Mouse (Mus musculus) hindbrain, postnatal 0 days (tissue): ENCODE measurements around the gene Nup210. TPM values are rescaled to one million over a fixed set of nuclear protein-coding genes. Genes with fewer than 3 reads are reported as not detected.
"Not testable (repeated sequence)": the region's sequence is repeated elsewhere in the genome, so short reads cannot be mapped to it uniquely, and the experiment has no call there.

Source experiments
- ATAC-seq: fragments of 200-750 bp; cut with Nextera tagmentation; 2 replicates; pipeline ENCODE4 v1.8.0; 2017; ENCODE audit warnings: mild to moderate bottlenecking, moderate TSS enrichment, moderate library complexity
- DNase-seq: peaks from one replicate; pipeline ENCODE4 v3.0.0-alpha.2; 2015; ENCODE audit warnings: low spot score
- H3K27ac ChIP-seq: fragments of 300-500 bp; sonication (generic); 2 replicates; pipeline ENCODE4 v1.5.1; 2014; ENCODE audit warnings: mild to moderate bottlenecking
- H3K27me3 ChIP-seq: fragments of 300-500 bp; sonication (generic); 2 replicates; pipeline ENCODE4 v1.6.1; 2014; ENCODE audit warnings: low read length, mixed read lengths; ENCODE audit not compliant: insufficient read depth
- H3K36me3 ChIP-seq: fragments of 300-500 bp; sonication (generic); 2 replicates; pipeline ENCODE4 v1.6.1; 2014; ENCODE audit warnings: low read length, mixed read lengths; ENCODE audit not compliant: insufficient read depth
- H3K4me1 ChIP-seq: fragments of 300-500 bp; sonication (generic); 2 replicates; pipeline ENCODE4 v1.6.1; 2014; ENCODE audit warnings: antibody characterized with exemption, low read length, mixed read lengths; ENCODE audit not compliant: insufficient read depth
- H3K4me2 ChIP-seq: fragments of 300-500 bp; sonication (generic); 2 replicates; pipeline ENCODE4 v1.6.1; 2014; ENCODE audit warnings: low read depth, mild to moderate bottlenecking, low read length, moderate library complexity, mixed read lengths
- H3K4me3 ChIP-seq: fragments of 300-500 bp; sonication (generic); 2 replicates; pipeline ENCODE4 v1.5.1; 2014; ENCODE audit warnings: low read length
- H3K9ac ChIP-seq: fragments of 300-500 bp; sonication (generic); replicated peaks from 2 replicates; pipeline ENCODE4 v1.6.1; 2014; ENCODE audit warnings: mild to moderate bottlenecking, low read length, moderate library complexity, mixed read lengths
- H3K9me3 ChIP-seq: fragments of 300-500 bp; sonication (generic); 2 replicates; pipeline ENCODE4 v1.6.1; 2016; ENCODE audit warnings: low read length, mixed read lengths
- CTCF ChIP-seq: IDR thresholded peaks from 2 replicates; pipeline ENCODE4 v1.5.1; 2016; ENCODE audit warnings: antibody characterized with exemption, control low read depth, low read depth
- WGBS: fragments of 180-500 bp; shearing (Covaris S2); extraction: QIAGEN DNeasy Blood & Tissue Kit; methylation state at CpG from one replicate; pipeline ENCODE4 v1.1.7; 2014; 5-methylcytosine and 5-hydroxymethylcytosine counted together
- polyA plus RNA-seq: library from polyadenylated mRNA; unstranded; fragments of >200 nt; fragmentation: Nextera tagmentation; extraction: Ambion mirVana; gene quantifications from 2 replicates; pipeline ENCODE4 v1.2.1, GENCODE M21; 2015
- total RNA-seq: library from RNA; depleted of rRNA; stranded (reverse); fragments of >200 nt; gene quantifications from 2 replicates; pipeline ENCODE4 v1.2.3, GENCODE M21; 2014

The Nup210 gene
- total and polyA plus RNA-seq, 2 experiments from 2014 or later, result 15.6 to 76.0 TPM

DNA sequence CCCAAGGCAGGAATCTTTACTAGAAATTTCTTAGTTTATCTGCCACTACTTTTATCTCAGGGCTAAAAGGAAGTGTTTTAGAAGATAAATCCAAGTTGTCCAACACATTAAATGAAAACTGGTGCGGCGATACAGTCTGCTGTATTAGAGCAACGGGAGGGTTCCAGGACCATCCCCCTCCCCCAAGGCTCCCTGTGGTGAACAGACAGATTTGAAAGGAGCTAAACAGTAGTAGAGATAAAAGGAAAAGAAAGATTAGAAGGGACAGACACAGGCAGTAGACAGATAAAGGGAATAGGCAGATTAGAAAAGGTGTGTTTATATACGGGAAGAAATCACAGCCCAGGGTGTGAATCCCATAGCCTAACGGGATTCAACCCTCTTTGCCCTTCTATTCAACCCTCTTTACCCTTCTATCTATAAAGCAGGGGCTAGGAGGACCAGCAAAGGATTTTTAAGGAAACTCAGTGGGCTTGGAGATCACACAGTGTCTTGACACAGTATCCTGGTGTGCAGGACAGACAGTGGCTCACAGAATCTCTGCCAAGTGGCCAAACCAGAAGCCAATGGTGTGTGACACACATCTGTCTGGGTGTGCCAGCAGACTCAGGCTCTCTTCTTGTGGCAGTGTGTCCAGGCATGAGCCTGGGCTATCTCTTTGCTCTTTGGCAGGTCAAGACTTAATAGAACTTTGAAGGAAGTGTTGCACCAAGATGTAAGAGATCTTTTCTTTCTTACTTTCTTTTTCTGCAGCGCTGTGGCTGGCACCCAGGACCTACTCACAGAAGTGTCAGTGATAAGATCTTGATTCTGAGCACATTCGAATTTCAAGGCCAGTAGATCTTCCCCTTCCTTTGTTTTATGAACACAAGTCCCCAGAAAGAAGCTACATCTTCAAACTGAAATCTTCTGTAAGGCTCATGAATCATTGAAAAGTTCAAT is 7.9 kb upstream of the Nup210 start:
- ATAC-seq, result no peak
- Histone ChIP-seq H3K27me3 (no peaks in the 10 kb centered on the region), H3K4me3 (no peak overlapping the region), H3K36me3 (no peaks in the 10 kb centered on the region), H3K4me1 (no peaks in the 10 kb centered on the region), H3K4me2 (no peak overlapping the region), H3K27ac (no peak overlapping the region), H3K9ac (no peak overlapping the region), H3K9me3 (no peaks in the 10 kb centered on the region)
- no peak for DNase-seq
- TF ChIP-seq CTCF, result no peak
- 42% methylated on average over 7 of the region's 7 CpGs for whole genome bisulfite sequencing

GRCm38 (mm10) chr6:91123453-91123852 is 6.8 kb upstream of the Nup210 start:
- H3K9me3 ChIP-seq, result no peaks in the 10 kb centered on the region
- no peak for DNase-seq
- no peaks in the 10 kb centered on the region for H3K4me1 ChIP-seq
- H3K36me3 ChIP-seq, result no peaks in the 10 kb centered on the region
- H3K9ac ChIP-seq, result no peak overlapping the region
- no peak overlapping the region for H3K4me3 ChIP-seq
- ATAC-seq, result no peak
- H3K4me2 ChIP-seq, result no peak overlapping the region
- 90% methylated on average over 3 of the region's 3 CpGs for WGBS
- TF ChIP-seq CTCF, result no peak
- no peaks in the 10 kb centered on the region for H3K27me3 ChIP-seq
- H3K27ac ChIP-seq, result no peak overlapping the region

GRCm38 (mm10) chr6:91121089-91121488 is 4.5 kb upstream of the Nup210 start:
- not testable (repeated sequence) for ATAC-seq, H3K27ac ChIP-seq, DNase-seq, H3K4me2 ChIP-seq, H3K27me3 ChIP-seq, H3K9me3 ChIP-seq, H3K36me3 ChIP-seq, H3K4me1 ChIP-seq, H3K4me3 ChIP-seq, H3K9ac ChIP-seq
- WGBS, result 96% methylated on average over 7 of the region's 7 CpGs

DNA sequence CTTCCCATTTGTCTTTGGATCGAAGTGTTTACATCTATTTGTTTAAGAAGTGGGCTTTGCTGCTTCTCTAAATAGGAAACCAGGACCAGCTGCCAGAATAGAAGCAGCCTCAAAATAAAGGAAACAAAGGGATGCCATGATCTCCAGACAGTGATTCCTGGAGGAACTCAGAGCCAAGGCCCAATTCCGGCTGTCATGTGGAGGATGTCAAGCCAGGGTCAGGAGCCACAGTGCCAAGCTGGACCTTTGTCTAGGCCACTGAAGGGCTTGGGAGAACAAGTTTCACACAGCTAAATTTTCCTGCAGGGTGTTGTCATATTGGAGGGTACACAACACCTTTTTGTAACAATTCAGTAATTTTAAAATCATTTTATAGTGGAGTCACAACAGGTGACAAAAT is 3.6 kb upstream of the Nup210 start:
- Histone ChIP-seq H3K36me3 (no peaks in the 10 kb centered on the region), H3K27me3 (no peaks in the 10 kb centered on the region), H3K27ac (no peak overlapping the region), H3K9me3 (no peaks in the 10 kb centered on the region), H3K4me2 (no peak overlapping the region), H3K4me3 (no peak overlapping the region), H3K9ac (no peak overlapping the region), H3K4me1 (peaks cover 11% of the 10 kb centered on the region)
- ATAC-seq (no peak), DNase-seq (no peak)
- no peak for TF ChIP-seq CTCF
- WGBS, result 71% methylated on average over 2 of the region's 2 CpGs

DNA sequence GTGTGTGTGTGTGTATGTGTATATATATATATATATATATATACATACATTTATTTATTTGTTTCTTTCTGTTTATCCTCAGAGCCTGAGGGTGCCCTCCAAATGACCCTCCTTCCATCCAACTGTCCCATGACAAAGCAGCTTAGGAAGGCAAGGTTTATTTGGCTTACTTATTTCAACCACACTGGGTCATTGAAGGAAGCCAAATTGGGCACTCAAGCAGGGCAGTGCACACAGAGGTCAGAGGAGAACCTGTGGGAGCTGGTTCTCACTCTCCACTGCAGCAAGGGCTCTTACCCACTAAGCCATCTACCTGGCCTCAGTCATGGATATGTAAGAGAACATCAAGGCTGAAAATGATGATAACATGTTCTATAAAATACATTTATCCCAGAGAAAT is 1.9 kb upstream of the Nup210 start:
- TF ChIP-seq CTCF, result no peak

GRCm38 (mm10) chr6:91117149-91117548 is 520 bp upstream of the Nup210 start:
- TF ChIP-seq CTCF, result no peak
- Histone ChIP-seq H3K4me3 (peak overlapping the region; percentile 66), H3K27me3 (no peaks in the 10 kb centered on the region), H3K9me3 (no peaks in the 10 kb centered on the region), H3K4me2 (peak overlapping the region; percentile 63), H3K36me3 (no peaks in the 10 kb centered on the region), H3K27ac (peak overlapping the region; percentile 90), H3K4me1 (peaks cover 22% of the 10 kb centered on the region), H3K9ac (peak overlapping the region; percentile 71)
- DNase-seq (peak; percentile 71), ATAC-seq (peak; percentile 73)
- WGBS, result 1% methylated on average over 9 of the region's 9 CpGs

More for the DNA sequence above, 1.9 kb upstream of the Nup210 start:
- Histone ChIP-seq H3K36me3 (no peaks in the 10 kb centered on the region), H3K27me3 (no peaks in the 10 kb centered on the region), H3K27ac (no peak overlapping the region), H3K9me3 (no peaks in the 10 kb centered on the region), H3K9ac (no peak overlapping the region), H3K4me3 (no peak overlapping the region), H3K4me1 (peaks cover 22% of the 10 kb centered on the region), H3K4me2 (no peak overlapping the region)
- no peak for ATAC-seq
- DNase-seq, result no peak

DNA sequence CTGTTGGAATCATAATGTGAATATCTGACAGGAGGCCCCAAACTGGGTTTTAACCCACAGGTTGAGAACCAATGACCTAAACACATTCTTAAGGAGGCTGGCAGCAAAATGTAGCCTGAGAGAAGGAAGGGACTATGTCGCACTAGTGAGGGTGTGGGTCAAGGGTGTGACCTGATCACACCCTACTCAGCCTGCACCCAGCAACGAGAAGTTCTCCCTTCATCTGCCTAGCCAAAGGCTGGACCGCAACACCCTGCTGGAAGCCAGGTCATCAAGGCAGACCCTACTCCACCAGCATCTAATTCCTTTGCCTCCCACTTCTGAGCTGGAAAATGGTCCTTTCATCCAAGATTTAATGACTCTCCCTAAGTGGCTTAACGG is 776 bp downstream of the Nup210 start:
- H3K27me3 ChIP-seq, result no peaks in the 10 kb centered on the region
- DNase-seq (no peak), ATAC-seq (no peak; the same call in 1 of the 2 replicates)
- H3K4me3 ChIP-seq, result peak overlapping the region; percentile 66
- H3K9me3 ChIP-seq, result no peaks in the 10 kb centered on the region
- WGBS, result 12% methylated on average over 4 of the region's 4 CpGs
- H3K9ac ChIP-seq, result peak overlapping the region; percentile 71
- H3K27ac ChIP-seq, result peak overlapping the region; percentile 90
- TF ChIP-seq CTCF, result no peak
- H3K4me1 ChIP-seq, result peaks cover 22% of the 10 kb centered on the region
- no peaks in the 10 kb centered on the region for H3K36me3 ChIP-seq
- peak overlapping the region; percentile 63 for H3K4me2 ChIP-seq
